Mouse (Mus musculus) midbrain, embryonic 15.5 days (tissue): ENCODE results near the gene Hpse. TPM values are rescaled to one million over a fixed set of nuclear protein-coding genes. Genes with fewer than 3 reads are reported as not detected.

ENCODE experiments used
- ATAC-seq: fragments of 200-750 bp; cut with Nextera tagmentation; replicated peaks from 2 replicates; pipeline ENCODE4 v1.8.0; 2017; ENCODE audit warnings: moderate TSS enrichment
- H3K27ac ChIP-seq: fragments of 300-500 bp; sonication (generic); 2 replicates; pipeline ENCODE4 v1.5.1; 2015; ENCODE audit warnings: mild to moderate bottlenecking, inconsistent platforms
- H3K27me3 ChIP-seq: fragments of 300-500 bp; sonication (generic); replicated peaks from 2 replicates; pipeline ENCODE4 v1.6.1; 2015; ENCODE audit warnings: inconsistent platforms
- H3K36me3 ChIP-seq: fragments of 300-500 bp; sonication (generic); replicated peaks from 2 replicates; pipeline ENCODE4 v1.6.1; 2015; ENCODE audit warnings: inconsistent platforms
- H3K4me1 ChIP-seq: fragments of 300-500 bp; sonication (generic); 2 replicates; pipeline ENCODE4 v1.6.1; 2015; ENCODE audit warnings: inconsistent platforms
- H3K4me2 ChIP-seq: fragments of 300-500 bp; sonication (generic); 2 replicates; pipeline ENCODE4 v1.6.1; 2015; ENCODE audit warnings: inconsistent platforms, mild to moderate bottlenecking, moderate library complexity
- H3K4me3 ChIP-seq: fragments of 300-500 bp; sonication (generic); 2 replicates; pipeline ENCODE4 v1.5.1; 2015; ENCODE audit warnings: mild to moderate bottlenecking, inconsistent platforms
- H3K9ac ChIP-seq: fragments of 300-500 bp; sonication (generic); 2 replicates; pipeline ENCODE4 v1.6.1; 2015; ENCODE audit warnings: mild to moderate bottlenecking, inconsistent platforms
- H3K9me3 ChIP-seq: fragments of 300-500 bp; sonication (generic); 2 replicates; pipeline ENCODE4 v1.6.1; 2016; ENCODE audit warnings: inconsistent platforms
- WGBS: fragments of 180-500 bp; shearing (Covaris S2); methylation state at CpG from one replicate; pipeline ENCODE4 v1.1.7; 2015; ENCODE audit warnings: mixed read lengths; 5-methylcytosine and 5-hydroxymethylcytosine counted together
- polyA plus RNA-seq: library from polyadenylated mRNA; unstranded; fragments of >200 nt; fragmentation: Nextera tagmentation; extraction: Ambion mirVana; gene quantifications from 2 replicates; pipeline ENCODE4 v1.2.1, GENCODE M21; 2015

Hpse gene
- polyA plus RNA-seq, 1 experiment from 2014 or later: 0.09 TPM

DNA sequence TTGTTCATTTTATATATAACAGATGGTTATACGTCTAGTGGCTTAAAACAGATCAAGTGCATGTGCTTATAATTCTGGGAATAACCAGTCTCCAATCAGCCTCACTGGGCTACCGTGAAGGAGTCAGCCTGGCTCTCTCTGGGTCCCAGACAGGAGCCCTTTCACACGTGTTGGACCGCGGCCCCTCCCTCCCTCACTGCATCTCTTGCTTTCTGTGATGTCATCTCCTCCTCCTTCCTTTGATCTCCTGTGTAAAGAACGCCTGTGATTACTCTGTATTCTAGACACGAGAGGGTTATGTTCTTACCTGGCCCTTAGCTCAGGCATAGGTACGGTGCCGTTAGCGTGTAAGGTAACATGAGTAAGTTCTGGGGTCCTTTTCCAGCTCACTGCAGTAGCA, 68.0 kb downstream of the Hpse start:
- Histone ChIP-seq H3K27me3 (no peaks in the 10 kb centered on the region), H3K36me3 (peaks cover 8% of the 10 kb centered on the region; the same call in 1 of the 2 replicates), H3K9ac (no peak overlapping the region), H3K4me2 (no peak overlapping the region), H3K4me1 (no peaks in the 10 kb centered on the region), H3K27ac (no peak overlapping the region), H3K9me3 (no peaks in the 10 kb centered on the region), H3K4me3 (no peak overlapping the region)
- 85% methylated on average over 10 of the region's 10 CpGs for WGBS
- no peak for ATAC-seq

DNA sequence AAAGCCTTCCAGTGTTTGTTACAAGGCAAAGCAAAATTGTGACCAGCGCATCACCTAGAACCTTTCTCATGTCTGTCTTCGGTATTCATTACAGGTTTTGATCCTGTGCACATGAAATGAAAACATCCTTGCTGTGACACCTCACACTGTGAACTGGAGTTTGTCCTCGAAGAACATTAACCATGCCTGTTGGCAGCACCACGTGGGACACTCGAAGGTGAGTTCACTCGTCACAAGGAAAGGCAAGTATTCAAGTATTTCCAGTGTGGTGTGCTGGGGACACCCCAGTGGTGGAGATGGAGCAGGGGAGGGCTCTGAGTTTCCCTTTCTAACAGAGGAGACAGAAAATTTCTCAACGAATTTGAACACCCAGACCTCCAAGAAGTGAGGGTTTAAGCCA, 68.5 kb downstream of the Hpse start:
- 90% methylated on average over 7 of the region's 7 CpGs for WGBS
- peaks cover 8% of the 10 kb centered on the region; the same call in 1 of the 2 replicates for H3K36me3 ChIP-seq
- no peak overlapping the region for H3K4me2 ChIP-seq
- no peak overlapping the region for H3K4me3 ChIP-seq
- no peaks in the 10 kb centered on the region for H3K4me1 ChIP-seq
- H3K9ac ChIP-seq: no peak overlapping the region
- ATAC-seq: no peak
- no peak overlapping the region for H3K27ac ChIP-seq
- no peaks in the 10 kb centered on the region for H3K27me3 ChIP-seq
- H3K9me3 ChIP-seq: no peaks in the 10 kb centered on the region

DNA sequence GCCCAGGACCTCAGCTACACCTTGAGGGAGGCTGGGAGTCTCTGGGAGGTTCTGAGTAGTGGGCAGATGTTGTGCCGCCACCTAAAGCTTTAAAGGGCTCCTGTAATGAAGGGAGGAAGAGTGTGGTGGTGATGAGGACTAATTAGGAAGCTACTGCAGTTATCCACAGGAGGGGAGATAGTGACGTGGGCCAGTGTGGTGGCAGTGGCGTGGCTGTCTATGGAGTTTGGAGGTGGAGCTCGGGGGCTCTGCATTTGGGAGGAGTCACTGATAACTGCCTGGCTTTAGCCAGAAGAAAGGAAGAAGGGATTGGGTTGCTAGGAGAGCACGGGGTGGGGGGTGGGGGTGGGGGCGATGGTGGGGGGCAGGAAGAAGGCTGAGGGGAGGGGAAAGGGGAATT, 71.0 kb downstream of the Hpse start:
- ATAC-seq: 0 out of 2 replicates have a peak, but pooled peaks have one; percentile 27
- H3K9me3 ChIP-seq: no peaks in the 10 kb centered on the region
- WGBS: 55% methylated on average over 6 of the region's 6 CpGs
- no peaks in the 10 kb centered on the region for H3K36me3 ChIP-seq
- H3K4me1 ChIP-seq: no peaks in the 10 kb centered on the region
- H3K4me3 ChIP-seq: no peak overlapping the region
- H3K9ac ChIP-seq: no peak overlapping the region
- no peak overlapping the region for H3K27ac ChIP-seq
- no peak overlapping the region for H3K4me2 ChIP-seq
- H3K27me3 ChIP-seq: no peaks in the 10 kb centered on the region

DNA sequence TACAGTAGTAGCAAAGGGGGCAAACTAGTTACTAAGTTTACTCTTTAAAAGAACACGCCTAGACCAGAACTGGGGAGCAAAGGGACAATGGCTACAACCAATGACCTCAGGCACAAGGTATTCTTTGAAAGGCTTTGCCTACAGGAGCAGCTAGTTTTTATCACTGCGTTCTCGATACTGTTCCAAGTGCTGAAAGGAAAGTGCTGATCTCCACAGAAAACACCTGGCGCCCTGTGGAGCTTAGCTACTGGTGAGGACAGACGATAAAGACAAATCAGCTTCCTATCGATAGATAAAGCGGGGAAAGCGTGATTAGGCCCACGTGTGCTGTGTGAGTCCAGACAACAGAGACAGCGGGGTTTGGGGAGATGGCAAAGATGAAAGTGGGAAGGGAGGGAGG, 71.5 kb downstream of the Hpse start:
- no peaks in the 10 kb centered on the region for H3K4me1 ChIP-seq
- H3K4me3 ChIP-seq: no peak overlapping the region
- H3K9ac ChIP-seq: no peak overlapping the region
- ATAC-seq: 0 out of 2 replicates have a peak, but pooled peaks have one; percentile 14
- 59% methylated on average over 10 of the region's 10 CpGs for WGBS
- no peak overlapping the region for H3K4me2 ChIP-seq
- no peaks in the 10 kb centered on the region for H3K27me3 ChIP-seq
- H3K36me3 ChIP-seq: no peaks in the 10 kb centered on the region
- H3K9me3 ChIP-seq: no peaks in the 10 kb centered on the region
- no peak overlapping the region for H3K27ac ChIP-seq

DNA sequence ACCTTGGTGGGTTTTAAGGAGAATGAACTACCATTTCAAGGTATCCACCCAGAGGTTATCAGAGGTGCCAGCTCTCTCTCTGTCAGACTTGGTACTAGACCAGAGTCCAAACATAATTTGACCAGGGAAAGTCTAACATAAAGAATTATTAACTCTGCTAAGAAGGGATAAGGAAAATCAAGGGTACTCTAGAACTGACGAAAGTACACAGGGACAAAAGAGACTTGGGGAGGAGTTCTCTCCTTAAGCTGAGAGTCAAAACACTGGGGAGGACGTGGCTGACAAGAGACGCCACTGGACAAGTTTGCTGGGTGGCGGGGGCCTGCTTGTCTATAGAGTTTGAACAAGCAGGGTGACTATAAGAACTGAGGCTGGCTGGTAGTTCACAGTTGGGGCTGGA, 73.0 kb downstream of the Hpse start:
- Histone ChIP-seq H3K9ac (no peak overlapping the region), H3K4me2 (no peak overlapping the region), H3K9me3 (no peaks in the 10 kb centered on the region), H3K4me3 (no peak overlapping the region), H3K27me3 (no peaks in the 10 kb centered on the region), H3K27ac (no peak overlapping the region), H3K4me1 (no peaks in the 10 kb centered on the region), H3K36me3 (no peaks in the 10 kb centered on the region)
- 80% methylated on average over 4 of the region's 4 CpGs for WGBS
- no peak for ATAC-seq

DNA sequence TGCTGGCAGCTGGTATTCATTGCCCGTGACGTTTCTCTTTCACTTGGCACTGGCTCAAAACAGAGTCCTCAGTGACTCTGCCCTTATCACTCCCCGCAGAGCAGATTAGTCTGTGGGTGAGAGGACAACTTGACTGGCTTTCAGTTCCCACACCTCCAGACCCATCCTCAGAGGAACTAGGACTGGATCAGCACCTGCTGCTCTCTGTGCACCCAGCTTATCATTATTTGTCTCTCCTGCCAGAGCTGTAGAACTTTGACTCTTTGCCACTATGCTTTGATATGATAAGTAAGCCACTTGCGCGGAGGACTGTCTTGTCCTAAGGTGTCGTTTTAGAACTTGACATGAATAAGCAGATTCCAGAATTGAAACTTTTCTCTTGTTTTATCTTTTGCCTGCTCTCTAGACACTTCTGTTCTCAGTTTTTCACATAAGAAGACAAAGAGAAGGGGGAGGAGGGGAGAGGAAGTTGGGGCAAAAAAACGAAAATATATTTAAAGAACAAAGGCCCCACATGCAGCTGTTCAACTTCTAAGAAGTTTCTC, 75.5 kb downstream of the Hpse start:
- H3K9me3 ChIP-seq: no peaks in the 10 kb centered on the region
- H3K4me3 ChIP-seq: no peak overlapping the region
- no peaks in the 10 kb centered on the region for H3K36me3 ChIP-seq
- WGBS: 76% methylated on average over 7 of the region's 7 CpGs
- H3K4me1 ChIP-seq: no peaks in the 10 kb centered on the region
- ATAC-seq: no peak
- H3K27me3 ChIP-seq: no peaks in the 10 kb centered on the region
- no peak overlapping the region for H3K27ac ChIP-seq
- H3K9ac ChIP-seq: no peak overlapping the region
- no peak overlapping the region for H3K4me2 ChIP-seq

DNA sequence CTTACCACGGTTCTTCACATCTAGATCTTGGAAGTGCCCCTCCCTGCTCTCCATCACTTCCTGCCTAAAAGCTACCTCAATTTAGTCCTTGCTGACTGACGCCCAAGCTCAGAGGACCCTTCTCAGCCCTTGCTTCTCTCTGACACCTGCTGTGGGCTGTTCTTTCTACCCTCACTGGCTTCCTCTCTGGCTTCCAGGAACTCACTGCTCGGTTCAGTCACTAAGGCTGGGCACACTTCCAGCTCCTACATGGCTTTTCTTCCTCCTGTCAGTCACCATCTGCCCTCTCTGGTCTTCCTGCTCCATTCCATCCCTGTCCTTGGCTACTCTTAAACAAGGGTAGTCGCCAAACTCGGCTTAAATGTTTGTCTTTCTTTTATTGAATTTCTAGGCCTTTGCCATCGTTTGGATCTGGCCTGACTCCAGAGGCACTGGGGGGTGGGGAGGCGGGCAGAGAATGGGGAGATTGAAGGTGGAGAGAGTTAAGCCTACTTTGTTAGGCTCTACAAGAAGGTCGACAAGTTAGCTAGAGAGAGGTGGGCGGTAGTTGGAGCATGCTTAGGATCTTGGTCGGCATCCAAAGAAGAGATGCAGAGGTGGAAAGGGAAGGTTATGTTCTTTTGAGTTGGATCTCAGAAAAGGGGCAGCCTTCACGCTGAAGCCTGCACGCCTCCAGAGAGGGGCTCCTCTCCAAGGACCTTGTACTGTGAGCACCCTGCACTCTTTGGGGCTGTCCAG, 76.1 kb downstream of the Hpse start:
- H3K9ac ChIP-seq: no peak overlapping the region
- H3K9me3 ChIP-seq: no peaks in the 10 kb centered on the region
- H3K4me2 ChIP-seq: no peak overlapping the region
- no peaks in the 10 kb centered on the region for H3K4me1 ChIP-seq
- no peaks in the 10 kb centered on the region for H3K27me3 ChIP-seq
- H3K4me3 ChIP-seq: no peak overlapping the region
- H3K36me3 ChIP-seq: no peaks in the 10 kb centered on the region
- 75% methylated on average over 12 of the region's 12 CpGs for WGBS
- no peak for ATAC-seq
- no peak overlapping the region for H3K27ac ChIP-seq

DNA sequence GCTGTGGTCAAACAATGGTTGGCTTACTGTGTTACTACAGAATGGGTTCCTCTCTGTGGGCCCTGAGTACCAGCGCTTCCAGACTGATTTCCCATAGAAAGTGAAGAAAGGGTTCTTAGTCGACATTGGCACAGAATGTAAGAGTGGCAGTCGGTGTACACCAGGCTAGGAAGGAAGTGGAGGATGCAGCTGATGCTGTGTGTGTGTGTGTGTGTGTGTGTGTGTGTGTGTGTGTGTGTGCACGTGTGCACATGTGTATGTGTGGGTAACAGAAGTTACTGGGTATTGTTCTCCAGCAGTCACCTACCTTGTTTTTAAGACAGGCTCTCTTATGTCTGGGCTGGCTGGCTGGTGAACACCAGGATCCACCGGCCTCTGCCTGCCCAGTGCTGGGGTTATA, 77.2 kb downstream of the Hpse start:
- Histone ChIP-seq H3K9me3 (no peaks in the 10 kb centered on the region), H3K36me3 (no peaks in the 10 kb centered on the region), H3K4me3 (no peak overlapping the region), H3K4me2 (no peak overlapping the region), H3K27me3 (no peaks in the 10 kb centered on the region), H3K9ac (no peak overlapping the region), H3K27ac (no peak overlapping the region), H3K4me1 (no peaks in the 10 kb centered on the region)
- no peak for ATAC-seq
- WGBS: 84% methylated on average over 5 of the region's 5 CpGs

DNA sequence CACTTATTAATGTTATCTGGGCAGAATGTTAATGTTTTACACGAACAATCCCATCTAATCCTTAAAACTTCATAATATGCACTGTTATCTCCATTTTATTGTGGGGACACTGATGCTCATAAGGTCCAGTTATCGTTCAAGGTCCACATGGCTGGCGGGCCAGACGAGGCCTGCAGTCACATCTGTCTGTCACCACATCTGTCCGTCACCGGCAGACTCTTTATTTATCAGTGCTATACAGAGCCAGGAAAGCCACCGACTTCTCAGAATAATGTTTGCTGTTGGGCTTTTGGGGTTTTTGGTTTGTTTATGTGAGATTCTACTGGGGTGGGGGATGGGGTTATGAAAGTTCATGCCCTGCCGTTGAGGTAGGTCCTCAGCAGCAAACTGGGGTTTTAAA, 81.0 kb downstream of the Hpse start:
- ATAC-seq: no peak
- WGBS: 95% methylated on average over 8 of the region's 8 CpGs
- H3K4me2 ChIP-seq: no peak overlapping the region

DNA sequence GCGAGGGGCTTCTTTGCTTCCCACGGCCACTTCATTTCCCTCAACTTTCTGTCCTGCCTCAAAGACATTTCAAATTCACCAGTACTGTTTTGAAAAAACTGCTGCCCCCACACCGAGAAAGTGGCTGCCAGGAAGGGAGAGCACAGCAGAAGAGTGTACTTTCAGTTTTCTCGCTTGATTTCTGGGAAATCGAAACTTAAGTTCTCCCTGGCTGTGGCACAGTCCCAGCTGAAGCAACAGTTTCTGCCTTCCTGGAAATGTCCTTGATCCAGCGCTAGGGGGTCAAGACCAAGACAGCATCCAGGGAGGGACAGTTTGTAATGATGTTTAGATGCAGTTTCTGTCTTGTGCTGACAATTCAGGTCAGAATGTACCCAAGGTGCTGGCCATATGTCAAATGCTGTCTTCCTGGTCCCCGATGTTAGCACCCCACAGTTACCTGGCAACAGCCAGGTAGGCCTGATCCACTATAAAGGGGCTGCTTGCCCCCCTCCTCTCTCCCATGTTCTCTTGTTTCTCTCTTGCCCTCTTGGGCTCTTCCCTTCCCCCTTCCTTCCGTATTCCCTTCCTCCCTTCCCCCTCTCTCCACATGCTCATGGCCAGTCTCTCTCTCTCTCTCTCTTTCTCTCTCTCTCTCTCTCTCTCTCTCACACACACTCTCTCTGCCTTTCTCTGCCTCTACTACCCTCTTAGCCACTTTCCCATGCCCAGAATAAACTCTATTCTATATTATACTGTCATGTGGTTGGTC, 82.5 kb downstream of the Hpse start:
- whole genome bisulfite sequencing: 75% methylated on average over 8 of the region's 8 CpGs
- Histone ChIP-seq H3K4me1 (no peaks in the 10 kb centered on the region), H3K4me2 (no peak overlapping the region), H3K9me3 (no peaks in the 10 kb centered on the region), H3K27ac (no peak overlapping the region), H3K27me3 (no peaks in the 10 kb centered on the region), H3K36me3 (no peaks in the 10 kb centered on the region), H3K9ac (no peak overlapping the region), H3K4me3 (no peak overlapping the region)
- ATAC-seq: no peak

More for the DNA sequence above, 81.0 kb downstream of the Hpse start:
- Histone ChIP-seq H3K4me1 (no peaks in the 10 kb centered on the region), H3K9ac (no peak overlapping the region), H3K9me3 (no peaks in the 10 kb centered on the region), H3K36me3 (no peaks in the 10 kb centered on the region), H3K27me3 (no peaks in the 10 kb centered on the region), H3K4me3 (no peak overlapping the region), H3K27ac (no peak overlapping the region)

DNA sequence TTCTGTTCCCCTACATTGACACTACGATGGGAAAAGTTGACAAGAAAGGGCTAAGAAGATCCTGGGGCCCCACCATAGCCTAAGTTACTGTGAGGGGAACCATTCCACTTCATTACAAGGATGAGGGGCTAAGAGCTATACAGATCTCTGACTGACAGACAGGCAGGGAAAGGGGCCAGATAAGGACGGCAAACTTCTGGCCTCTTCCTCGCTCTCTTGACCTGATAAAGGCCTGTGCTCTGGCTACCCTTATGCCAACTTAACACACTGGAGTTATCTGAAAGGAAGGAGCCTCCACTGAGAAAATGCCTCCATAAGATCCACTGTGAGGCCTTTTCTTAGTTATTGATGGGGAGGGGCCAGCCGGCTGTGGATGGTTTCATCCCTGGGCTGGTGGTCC, 83.6 kb downstream of the Hpse start:
- Histone ChIP-seq H3K4me3 (no peak overlapping the region), H3K27ac (no peak overlapping the region), H3K27me3 (no peaks in the 10 kb centered on the region), H3K9ac (no peak overlapping the region), H3K36me3 (no peaks in the 10 kb centered on the region), H3K9me3 (no peaks in the 10 kb centered on the region), H3K4me1 (no peaks in the 10 kb centered on the region), H3K4me2 (no peak overlapping the region)
- ATAC-seq: no peak
- WGBS: 94% methylated on average over 4 of the region's 4 CpGs

DNA sequence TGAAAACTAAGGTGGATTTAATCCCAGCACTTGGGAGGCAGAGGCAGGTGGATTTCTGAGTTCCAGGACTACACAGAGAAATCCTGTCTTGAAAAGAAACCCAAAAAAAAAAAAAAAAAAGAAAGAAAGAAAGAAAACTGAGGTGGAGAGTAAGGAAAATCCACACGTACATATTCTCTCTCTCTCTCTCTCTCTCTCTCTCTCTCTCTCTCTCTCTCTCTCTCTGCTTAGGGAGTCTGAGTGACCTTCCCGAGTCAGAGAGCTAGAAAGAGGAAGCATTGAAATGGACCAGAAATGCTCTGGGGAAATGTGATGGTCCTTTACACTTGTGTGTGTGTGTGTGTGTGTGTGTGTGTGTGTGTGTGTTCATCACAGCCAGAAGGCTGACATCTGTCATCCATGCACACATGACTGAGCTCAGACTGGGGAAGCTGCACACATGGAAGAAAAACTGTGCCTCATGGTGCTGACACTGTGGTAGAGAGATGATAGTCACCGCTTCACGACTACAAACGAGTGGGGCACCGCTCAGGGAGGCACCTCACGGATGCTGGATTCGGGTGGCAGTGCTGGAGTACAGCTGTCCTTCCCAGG, 84.5 kb downstream of the Hpse start:
- WGBS: 91% methylated on average over 7 of the region's 8 CpGs
- no peak overlapping the region for H3K27ac ChIP-seq
- no peak overlapping the region for H3K4me2 ChIP-seq
- no peak overlapping the region for H3K4me3 ChIP-seq
- H3K36me3 ChIP-seq: no peaks in the 10 kb centered on the region
- no peaks in the 10 kb centered on the region for H3K9me3 ChIP-seq
- no peaks in the 10 kb centered on the region for H3K4me1 ChIP-seq
- H3K9ac ChIP-seq: no peak overlapping the region
- no peaks in the 10 kb centered on the region for H3K27me3 ChIP-seq
- ATAC-seq: no peak
